Mouse (Mus musculus) limb, embryonic 12.5 days (tissue): ENCODE measurements around the gene Ppp2r3d. TPM values are rescaled to one million over a fixed set of nuclear protein-coding genes. Genes with fewer than 3 reads are reported as not detected.
A peak's percentile ranks its signal among the peaks of the same experiment; 100 is the strongest.
"Not testable (repeated sequence)": the region's sequence is repeated elsewhere in the genome, so short reads cannot be mapped to it uniquely, and the experiment has no call there.

Source experiments
- ATAC-seq: fragments of 200-750 bp; cut with Nextera tagmentation; 2 replicates; pipeline ENCODE4 v1.8.0; 2017; ENCODE audit warnings: low read depth, moderate TSS enrichment; ENCODE audit not compliant: insufficient number of reproducible peaks, insufficient read depth, low FRiP score, low TSS enrichment
- H3K27ac ChIP-seq: fragments of 300-500 bp; sonication (generic); 2 replicates; pipeline ENCODE4 v1.5.1; 2016; ENCODE audit warnings: mild to moderate bottlenecking, moderate library complexity
- H3K27me3 ChIP-seq: fragments of 300-500 bp; sonication (generic); 2 replicates; pipeline ENCODE4 v1.6.1; 2016; ENCODE audit warnings: mild to moderate bottlenecking, moderate library complexity
- H3K36me3 ChIP-seq: fragments of 300-500 bp; sonication (generic); 2 replicates; pipeline ENCODE4 v1.6.1; 2016; ENCODE audit warnings: mild to moderate bottlenecking, moderate library complexity
- H3K4me1 ChIP-seq: fragments of 300-500 bp; sonication (generic); replicated peaks from 2 replicates; pipeline ENCODE4 v1.6.1; 2016
- H3K4me2 ChIP-seq: fragments of 300-500 bp; sonication (generic); 2 replicates; pipeline ENCODE4 v1.6.1; 2016; ENCODE audit warnings: mild to moderate bottlenecking, moderate library complexity
- H3K4me3 ChIP-seq: fragments of 300-500 bp; sonication (generic); replicated peaks from 2 replicates; pipeline ENCODE4 v1.5.1; 2016; ENCODE audit warnings: mild to moderate bottlenecking
- H3K9ac ChIP-seq: fragments of 300-500 bp; sonication (generic); replicated peaks from 2 replicates; pipeline ENCODE4 v1.6.1; 2016; ENCODE audit warnings: mild to moderate bottlenecking, moderate library complexity
- H3K9me3 ChIP-seq: fragments of 300-500 bp; sonication (generic); 2 replicates; pipeline ENCODE4 v1.6.1; 2016; ENCODE audit warnings: mild to moderate bottlenecking, moderate library complexity
- WGBS: fragments of 180-500 bp; shearing (Covaris S2); methylation state at CpG from one replicate; pipeline ENCODE4 v1.1.7; 2016; 5-methylcytosine and 5-hydroxymethylcytosine counted together
- polyA plus RNA-seq: library from polyadenylated mRNA; unstranded; fragments of >200 nt; fragmentation: Nextera tagmentation; extraction: Ambion mirVana; gene quantifications from 2 replicates; pipeline ENCODE4 v1.2.1, GENCODE M21; 2016

The Ppp2r3d gene
- polyA plus RNA-seq: 121 TPM in 2 replicates

DNA sequence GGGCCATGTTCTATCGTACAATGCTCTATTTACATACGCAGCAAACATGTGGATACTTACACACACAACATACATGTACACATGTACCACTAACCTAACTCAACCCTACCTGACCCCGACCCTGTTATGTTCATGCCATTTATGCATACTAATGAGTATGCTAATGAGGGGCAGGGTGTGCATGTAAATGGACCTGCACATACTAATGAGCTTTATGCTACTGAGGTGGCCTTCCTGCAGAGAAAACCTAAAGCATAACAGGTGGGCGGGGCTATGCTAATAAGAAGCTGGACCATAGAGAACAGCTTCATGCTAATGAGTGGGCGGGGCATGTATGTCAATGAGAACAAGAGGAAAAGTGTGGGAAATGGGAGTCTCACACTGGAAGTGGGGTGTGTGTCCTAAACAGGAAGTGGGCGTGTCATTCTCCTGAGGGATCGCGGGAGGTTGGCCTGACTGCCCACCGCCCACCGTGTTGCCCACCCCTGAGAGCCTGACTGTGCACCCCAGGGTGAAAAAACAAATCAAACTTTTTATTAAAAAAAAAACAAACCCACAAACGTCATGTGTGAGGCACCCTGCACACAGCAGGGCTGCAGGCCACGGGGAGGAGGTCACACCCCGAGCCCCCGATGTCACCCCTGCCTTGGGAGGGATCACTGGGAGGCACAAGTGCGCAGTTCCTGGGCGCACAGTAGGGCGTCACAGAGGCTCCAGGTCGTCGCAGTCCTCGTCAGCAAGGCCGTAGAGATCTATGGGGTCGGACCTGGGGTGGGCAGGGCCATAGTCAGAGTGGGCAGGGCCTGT, at the start of gene Ppp2r3d:
Ppp2r3d (minus strand) TSS at position 803 of the 807 bp plus-strand sequence.
- Histone ChIP-seq H3K4me3 (no peak within 1 kb of the TSS), H3K9me3 (peaks cover 12% of the 10 kb centered on the region), H3K4me1 (no peaks in the 10 kb centered on the region), H3K36me3 (peaks cover 16% of the 10 kb centered on the region), H3K4me2 (no peak within 1 kb of the TSS), H3K9ac (no peak within 1 kb of the TSS), H3K27ac (no peak within 1 kb of the TSS), H3K27me3 (no peaks in the 10 kb centered on the region)
- peak; percentile 63 for ATAC-seq
- WGBS: 97% methylated on average over 22 of the region's 22 CpGs

DNA sequence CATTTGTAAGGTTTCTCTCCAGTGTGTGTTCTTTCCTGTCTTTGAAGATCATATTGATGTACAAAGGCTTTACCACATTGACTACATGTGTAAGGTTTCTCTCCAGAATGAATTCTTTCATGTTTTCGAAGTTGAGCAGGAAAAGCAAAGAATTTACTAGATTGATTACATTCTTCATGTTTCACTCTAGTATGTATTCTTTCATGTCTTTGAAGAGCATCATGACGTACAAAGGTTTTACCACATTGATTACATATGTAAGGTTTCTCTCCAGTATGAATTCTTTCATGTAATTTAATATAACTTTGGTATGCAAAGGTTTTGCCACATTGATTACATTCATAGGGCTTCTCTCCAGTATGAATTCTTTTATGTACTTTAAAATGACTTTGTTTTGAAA, 17.0 kb upstream of the Ppp2r3d start, which contains the start of gene Gm21836:
Gm21836 (minus strand) TSS at position 101 of the 400 bp plus-strand sequence.
- not testable (repeated sequence) for H3K36me3 ChIP-seq, H3K27me3 ChIP-seq, H3K4me2 ChIP-seq, H3K4me1 ChIP-seq, ATAC-seq, H3K27ac ChIP-seq, H3K9ac ChIP-seq, H3K4me3 ChIP-seq
- H3K9me3 ChIP-seq: peaks cover 12% of the 10 kb centered on the region; the same call in 1 of the 2 replicates
- WGBS: 87% methylated on average over 2 of the region's 2 CpGs

DNA sequence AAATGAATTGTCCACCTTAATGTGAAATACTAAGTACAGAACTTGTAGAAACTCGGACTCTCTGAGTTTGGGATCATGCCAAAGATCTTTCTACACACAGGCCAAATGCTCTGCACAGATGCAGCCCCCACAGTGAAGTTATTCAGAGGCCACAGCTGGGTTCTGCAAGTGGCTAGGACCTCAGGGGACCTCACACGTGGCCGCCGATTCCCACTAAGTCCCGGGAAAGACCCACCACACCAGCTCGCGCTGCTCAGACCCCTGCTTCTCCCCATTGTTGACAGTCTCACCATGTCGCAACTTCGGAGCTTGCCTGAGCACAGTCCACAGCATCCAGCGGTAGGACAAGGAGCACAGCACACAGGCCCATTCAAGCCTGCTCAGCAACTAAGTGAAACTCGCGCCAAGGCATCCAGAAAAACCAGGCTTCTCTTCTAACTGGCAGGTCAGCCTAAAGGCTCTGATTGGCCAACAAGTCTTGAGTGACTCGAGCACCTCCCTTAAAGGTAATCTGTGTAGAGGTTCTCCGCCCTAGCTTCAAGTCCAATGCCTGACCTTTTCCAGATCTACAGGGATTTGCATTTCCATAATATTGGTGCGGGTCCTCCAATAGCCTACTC, 3.8 kb upstream of the Ppp2r3d start:
- H3K4me2 ChIP-seq, H3K27ac ChIP-seq, H3K4me3 ChIP-seq, ATAC-seq, H3K9ac ChIP-seq, H3K4me1 ChIP-seq, H3K27me3 ChIP-seq: not testable (repeated sequence)
- H3K9me3 ChIP-seq: peaks cover 12% of the 10 kb centered on the region
- 57% methylated on average over 12 of the region's 15 CpGs for WGBS
- peaks cover 13% of the 10 kb centered on the region for H3K36me3 ChIP-seq

DNA sequence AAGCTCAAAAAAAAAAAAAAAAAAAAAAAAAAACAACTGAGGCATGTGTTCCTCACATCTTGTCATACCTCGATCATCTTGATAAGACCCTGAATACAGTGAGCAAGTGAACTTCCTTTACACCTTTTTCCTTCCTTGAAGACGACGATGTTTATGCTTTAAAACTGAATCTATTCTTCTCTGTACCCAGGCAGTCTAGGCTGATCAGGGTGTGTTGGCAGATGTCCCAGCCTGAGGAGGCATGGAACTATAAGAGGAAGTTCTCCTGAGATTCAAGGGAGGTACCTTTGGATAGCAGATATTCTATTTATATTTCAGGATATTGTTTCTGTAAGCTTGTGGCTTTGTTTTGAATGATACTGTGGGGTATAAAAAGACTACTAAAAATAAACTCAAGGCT, 1.4 kb upstream of the Ppp2r3d start:
- 89% methylated on average over 3 of the region's 3 CpGs for WGBS
- Histone ChIP-seq H3K36me3 (peaks cover 16% of the 10 kb centered on the region), H3K9ac (no peak overlapping the region), H3K9me3 (peaks cover 12% of the 10 kb centered on the region), H3K27me3 (no peaks in the 10 kb centered on the region), H3K4me3 (no peak overlapping the region), H3K27ac (no peak overlapping the region), H3K4me2 (no peak overlapping the region), H3K4me1 (no peaks in the 10 kb centered on the region)
- ATAC-seq: no peak

DNA sequence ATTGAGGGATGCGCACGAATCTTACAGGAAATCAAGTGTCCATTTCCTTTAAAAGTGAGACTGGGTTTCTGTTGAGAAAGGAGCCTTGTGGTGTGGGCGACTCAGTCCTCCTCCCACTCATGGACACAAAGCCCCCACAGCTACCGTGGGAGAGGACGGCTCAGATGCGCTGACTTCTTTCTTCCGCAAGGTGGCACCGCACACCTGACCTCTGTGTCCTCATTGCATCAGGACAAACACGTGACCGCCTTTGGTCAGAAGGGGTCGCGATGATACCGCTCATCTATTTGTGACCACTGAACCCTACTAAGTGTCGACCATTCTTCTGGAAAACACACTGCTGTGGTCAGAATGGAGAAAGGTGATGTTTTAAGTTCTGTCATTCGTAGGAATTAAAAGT, 1.0 kb downstream of the Ppp2r3d start:
- Histone ChIP-seq H3K4me3 (no peak overlapping the region), H3K4me2 (no peak overlapping the region), H3K9me3 (peaks cover 12% of the 10 kb centered on the region), H3K27ac (no peak overlapping the region), H3K9ac (no peak overlapping the region), H3K4me1 (no peaks in the 10 kb centered on the region), H3K36me3 (peaks cover 16% of the 10 kb centered on the region), H3K27me3 (no peaks in the 10 kb centered on the region)
- 0 out of 2 replicates have a peak, but pooled peaks have one; percentile 31 for ATAC-seq
- WGBS: 91% methylated on average over 15 of the region's 15 CpGs

DNA sequence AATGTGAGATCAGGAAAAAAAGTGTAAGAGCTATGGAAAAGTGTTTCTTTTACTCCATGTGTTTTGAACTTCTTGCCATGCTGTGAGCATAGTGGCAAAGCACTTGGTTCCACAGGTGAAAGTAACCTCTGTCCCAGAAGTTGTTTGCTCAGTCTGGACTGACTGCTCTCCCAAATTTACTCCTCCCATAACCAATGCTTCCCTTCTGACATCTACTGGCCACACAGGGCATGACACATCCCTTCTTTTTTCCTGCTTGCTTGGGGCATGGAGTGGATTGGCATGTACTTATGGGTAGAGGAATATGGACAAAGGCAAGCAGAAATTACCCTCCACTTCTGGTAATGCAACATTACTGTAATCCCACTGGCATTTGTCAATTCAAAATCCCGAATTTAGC, 20.1 kb downstream of the Ppp2r3d start:
- no peaks in the 10 kb centered on the region for H3K4me1 ChIP-seq
- no peak overlapping the region for H3K27ac ChIP-seq
- no peak overlapping the region for H3K4me2 ChIP-seq
- no peak overlapping the region for H3K4me3 ChIP-seq
- 2% methylated on average over 1 of the region's 1 CpGs for WGBS
- no peaks in the 10 kb centered on the region for H3K36me3 ChIP-seq
- no peaks in the 10 kb centered on the region for H3K27me3 ChIP-seq
- H3K9ac ChIP-seq: no peak overlapping the region
- no peak for ATAC-seq
- H3K9me3 ChIP-seq: no peaks in the 10 kb centered on the region

DNA sequence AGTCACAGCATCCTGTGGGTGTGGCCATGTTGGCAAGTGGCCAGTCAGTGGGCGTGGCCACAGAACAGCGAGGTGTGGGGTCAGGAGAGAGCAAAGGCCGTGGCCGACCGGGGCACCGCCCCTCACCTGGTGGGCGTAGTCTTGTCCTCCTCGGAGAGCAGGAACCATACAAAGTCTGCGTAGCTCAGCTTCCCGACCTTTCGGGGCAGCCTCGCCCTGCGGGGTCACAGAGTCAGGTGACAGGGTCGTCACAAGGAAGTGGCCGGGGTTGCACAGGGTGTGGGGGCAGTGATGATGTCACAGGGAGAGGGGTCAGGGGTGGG, 34.2 kb downstream of the Ppp2r3d start:
- H3K9me3 ChIP-seq: peaks cover 35% of the 10 kb centered on the region
- WGBS: 98% methylated on average over 15 of the region's 15 CpGs
- no peak overlapping the region for H3K27ac ChIP-seq
- H3K9ac ChIP-seq: no peak overlapping the region
- H3K4me2 ChIP-seq: no peak overlapping the region
- no peak overlapping the region for H3K4me3 ChIP-seq
- no peaks in the 10 kb centered on the region for H3K4me1 ChIP-seq
- ATAC-seq: no peak
- H3K27me3 ChIP-seq: no peaks in the 10 kb centered on the region
- peaks cover 38% of the 10 kb centered on the region for H3K36me3 ChIP-seq

DNA sequence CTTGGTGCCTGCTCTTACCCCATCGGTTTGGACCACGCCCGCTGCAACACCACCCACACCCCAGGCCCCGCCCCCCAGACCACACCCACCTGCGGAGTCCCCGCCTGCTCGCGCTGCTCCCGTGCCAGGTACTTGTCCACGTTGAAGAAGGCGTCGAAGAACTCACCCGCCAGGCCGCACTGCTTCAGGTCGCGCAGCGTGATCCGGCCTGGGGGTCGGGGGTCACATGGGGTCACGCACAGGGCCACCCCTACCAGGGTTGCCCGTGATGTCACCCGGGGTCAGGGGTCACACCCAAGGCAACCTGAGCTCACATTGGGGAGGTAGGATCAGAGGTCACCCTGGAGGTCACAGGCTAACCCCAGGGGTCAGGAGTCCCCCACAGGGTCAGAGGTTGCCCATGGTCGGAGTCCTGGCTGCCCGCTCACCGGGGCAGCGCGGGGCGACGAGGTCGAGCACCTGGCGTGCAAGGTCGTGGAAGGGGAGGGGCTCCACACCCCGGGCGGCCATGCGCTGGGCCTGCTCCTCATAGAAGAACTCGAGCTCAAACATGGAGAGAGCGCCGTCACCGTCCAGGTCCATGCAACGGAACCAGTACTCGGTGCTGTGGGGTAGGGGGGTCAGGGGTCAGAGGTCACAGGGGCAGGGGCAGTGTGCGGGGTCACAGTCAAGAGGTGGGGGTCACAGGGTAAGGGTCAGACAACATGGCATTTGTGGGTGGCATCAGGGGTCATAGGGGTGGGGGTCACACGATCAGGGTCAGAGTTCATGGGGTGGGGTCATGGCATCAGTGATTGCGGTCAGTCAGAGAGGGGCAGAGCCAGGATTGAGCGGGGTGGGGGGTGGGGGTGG, 34.8 kb downstream of the Ppp2r3d start:
- Histone ChIP-seq H3K4me1 (no peaks in the 10 kb centered on the region), H3K27ac (no peak overlapping the region), H3K9me3 (peaks cover 35% of the 10 kb centered on the region), H3K4me2 (no peak overlapping the region), H3K4me3 (no peak overlapping the region), H3K36me3 (peaks cover 38% of the 10 kb centered on the region), H3K27me3 (no peaks in the 10 kb centered on the region), H3K9ac (no peak overlapping the region)
- 97% methylated on average over 45 of the region's 45 CpGs for WGBS
- peak; percentile 56; the same call in 1 of the 2 replicates for ATAC-seq

DNA sequence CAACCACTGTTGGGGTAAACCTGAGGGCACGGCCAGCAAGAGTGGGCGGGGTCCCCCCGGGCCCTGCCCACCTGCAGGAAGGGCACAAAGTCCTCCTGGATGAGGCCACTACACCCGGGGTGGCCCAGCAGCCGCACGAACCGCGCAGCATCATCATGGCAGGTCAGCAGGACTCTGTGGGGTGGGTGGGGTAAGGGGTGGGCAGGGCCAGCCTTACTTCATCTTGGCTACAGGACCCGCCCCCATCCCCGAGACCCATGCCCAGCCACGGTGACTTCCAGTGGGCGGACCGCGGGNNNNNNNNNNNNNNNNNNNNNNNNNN, 36.0 kb downstream of the Ppp2r3d start:
- H3K27me3 ChIP-seq: no peaks in the 10 kb centered on the region
- peak; percentile 70; the same call in 1 of the 2 replicates for ATAC-seq
- H3K27ac ChIP-seq: no peak overlapping the region
- peaks cover 38% of the 10 kb centered on the region for H3K36me3 ChIP-seq
- H3K9me3 ChIP-seq: peaks cover 35% of the 10 kb centered on the region
- WGBS: 76% methylated on average over 14 of the region's 14 CpGs
- no peak overlapping the region for H3K9ac ChIP-seq
- H3K4me1 ChIP-seq: no peaks in the 10 kb centered on the region
- H3K4me2 ChIP-seq: no peak overlapping the region
- no peak overlapping the region for H3K4me3 ChIP-seq

DNA sequence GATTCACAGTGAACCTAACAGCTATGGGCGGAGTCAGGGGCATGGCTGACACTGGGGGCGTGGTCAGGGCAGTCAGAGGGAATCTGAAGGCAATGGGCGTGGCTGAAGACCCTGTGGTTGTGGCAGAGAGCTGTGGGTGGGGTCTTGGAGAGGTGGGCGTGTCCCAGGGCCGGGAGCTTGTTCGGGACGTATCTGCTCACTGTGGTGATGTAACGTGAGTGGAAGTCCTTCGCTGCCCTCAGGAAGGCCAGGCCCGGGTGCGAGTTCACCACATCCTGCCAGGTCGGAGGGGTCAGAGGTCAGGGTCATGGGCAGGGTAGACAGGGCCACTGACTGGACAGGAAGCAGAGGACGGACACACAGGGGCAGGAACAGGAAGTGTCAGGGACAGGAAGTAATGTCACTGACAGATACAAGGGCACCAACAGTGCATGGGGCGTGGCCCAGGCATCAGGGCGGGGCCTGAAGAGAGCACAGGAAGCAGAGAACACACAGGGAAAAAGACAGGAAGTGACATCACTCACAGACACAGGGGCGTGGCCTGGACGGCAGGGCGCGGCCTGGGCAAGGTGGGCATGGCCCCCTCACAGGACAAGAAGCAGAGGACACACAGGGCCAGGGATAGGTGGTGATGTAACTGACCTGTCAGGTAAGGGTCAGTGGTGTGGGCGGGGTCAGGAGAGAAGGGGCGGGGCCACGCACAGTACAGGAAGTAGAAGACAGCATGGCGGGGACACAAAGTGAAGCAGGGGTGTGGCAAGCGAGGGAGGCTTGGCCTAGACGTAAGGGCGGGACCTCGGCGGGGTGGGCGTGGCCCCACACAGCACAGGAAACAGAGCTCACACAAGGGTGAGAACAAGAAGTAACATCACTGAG, 36.6 kb downstream of the Ppp2r3d start:
- Histone ChIP-seq H3K4me1 (no peaks in the 10 kb centered on the region), H3K36me3 (peaks cover 38% of the 10 kb centered on the region), H3K9me3 (peaks cover 35% of the 10 kb centered on the region), H3K27ac (no peak overlapping the region), H3K4me3 (no peak overlapping the region), H3K9ac (no peak overlapping the region), H3K27me3 (no peaks in the 10 kb centered on the region), H3K4me2 (no peak overlapping the region)
- peak; percentile 74 for ATAC-seq
- 93% methylated on average over 29 of the region's 29 CpGs for WGBS
